Mouse (Mus musculus): ENCODE measurements around the gene Lrfn1. TPM values are rescaled to one million over a fixed set of nuclear protein-coding genes. Genes with fewer than 3 reads are reported as not detected.
A peak's percentile ranks its signal among the peaks of the same experiment; 100 is the strongest.

Gene Lrfn1
- not detected for polyA plus RNA-seq (2017; shearing (Covaris generic))

DNA sequence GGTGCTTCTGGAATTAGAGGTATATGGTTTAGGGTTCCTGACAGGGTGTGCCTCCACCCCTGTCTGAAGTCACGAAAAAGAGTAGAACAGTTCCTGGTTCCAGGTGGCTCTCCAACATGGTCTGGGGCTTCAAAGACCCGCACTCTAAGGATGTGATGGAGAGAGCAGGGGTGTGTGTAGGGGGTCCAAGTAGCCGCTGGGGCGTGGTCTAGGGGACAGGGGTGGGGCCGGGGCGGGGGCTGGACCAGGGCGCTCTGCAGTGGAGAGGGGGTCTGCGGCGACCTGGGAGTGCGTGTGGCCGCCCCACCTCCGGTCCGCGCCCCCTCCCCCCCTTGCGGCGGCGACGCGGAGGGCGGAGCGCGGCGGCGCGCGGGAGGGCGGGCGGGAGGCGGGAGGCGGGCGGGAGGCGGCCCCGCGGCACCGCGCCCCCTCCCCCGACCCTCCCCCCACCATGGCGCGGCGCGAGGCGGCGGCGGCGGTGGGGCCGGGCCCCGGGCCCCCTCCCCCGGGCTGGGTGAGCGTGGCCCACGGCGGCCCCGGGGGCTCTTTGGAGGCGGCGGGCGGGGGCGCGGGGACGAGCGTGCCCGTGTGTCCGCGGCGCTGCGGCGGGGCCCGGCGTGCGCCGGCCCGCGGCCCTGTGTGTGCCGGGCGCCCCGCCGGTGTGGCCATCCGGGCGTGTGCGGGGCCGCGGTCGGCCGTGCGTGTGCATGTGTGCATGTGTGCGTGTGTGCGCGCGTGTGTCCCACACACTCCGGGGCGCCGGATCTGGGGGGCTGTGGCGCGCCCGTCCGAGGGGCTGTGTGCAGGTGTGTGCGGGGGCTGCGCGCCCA lies at the start of gene Lrfn1:
Lrfn1 (plus strand) TSS at position 450 of the 830 bp plus-strand sequence.
- ATAC-seq = peak; percentile 14

DNA sequence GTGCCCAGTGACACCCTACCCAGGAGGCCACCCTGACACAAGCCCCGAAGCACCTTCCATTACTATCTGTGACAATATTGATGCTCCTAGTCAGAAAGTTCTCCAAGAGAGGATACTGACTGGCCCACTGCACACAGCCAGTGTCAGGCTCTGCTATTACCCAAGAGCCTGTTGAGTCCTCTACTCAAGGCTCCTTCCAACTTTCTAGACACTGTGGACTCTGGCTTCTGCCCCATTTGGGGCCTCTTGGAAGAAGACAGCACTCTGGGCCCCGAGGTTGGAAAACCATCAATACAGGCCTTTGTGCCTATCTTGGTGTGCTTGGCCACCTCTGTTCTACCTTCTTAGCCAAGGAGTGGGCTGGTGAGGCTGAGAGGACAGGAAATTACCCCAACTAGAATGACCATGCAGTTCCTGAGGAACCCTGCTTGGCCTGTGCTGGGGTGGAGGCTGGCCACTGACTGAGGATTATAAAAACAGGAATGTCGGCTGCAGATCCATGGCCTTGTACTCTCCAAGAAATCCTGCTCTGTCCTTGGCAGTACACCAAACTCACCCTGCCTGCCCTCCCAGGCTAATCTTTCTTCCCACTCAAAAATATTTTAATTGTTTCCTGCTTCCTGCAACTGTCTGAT lies 40.8 kb upstream of the Lrfn1 start:
- no peak for ATAC-seq

DNA sequence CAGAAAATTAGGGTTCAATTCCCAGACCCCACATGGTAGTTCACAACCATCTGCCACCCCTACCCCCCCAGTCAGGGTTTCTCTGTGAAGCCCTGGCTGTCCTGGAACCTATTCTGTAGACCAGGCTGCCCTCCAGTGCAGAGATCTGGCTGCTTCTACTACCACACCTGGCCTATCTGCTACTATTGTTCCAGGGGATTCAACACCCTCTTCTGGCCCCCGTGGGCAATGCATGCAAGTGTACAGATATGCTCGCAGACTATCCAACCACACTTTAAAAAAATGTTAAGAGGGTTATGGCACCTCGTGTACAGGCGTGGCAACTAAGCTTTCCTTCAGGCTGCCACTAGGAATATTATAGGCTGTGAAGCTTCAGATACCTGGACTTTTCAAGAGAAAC lies 39.0 kb upstream of the Lrfn1 start:
- ATAC-seq = no peak

DNA sequence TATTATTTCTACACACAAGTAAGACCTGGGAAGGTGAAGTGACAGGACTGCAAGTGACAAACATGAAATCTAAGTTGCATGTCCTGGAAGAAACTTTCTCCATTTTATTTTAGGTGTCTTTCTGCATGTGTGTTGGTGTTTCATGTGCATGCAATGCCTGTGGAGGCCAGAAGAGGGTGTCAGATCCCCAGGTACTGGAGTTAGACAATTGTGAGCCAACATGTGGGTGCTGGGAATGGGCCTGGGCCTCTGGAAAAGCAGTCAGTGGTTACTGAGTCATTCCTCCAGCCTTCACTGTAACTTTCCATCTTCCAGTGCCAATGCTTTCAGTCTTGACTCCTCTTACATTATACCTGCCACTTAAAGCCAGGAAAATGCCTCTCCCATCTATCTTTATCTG lies 34.4 kb upstream of the Lrfn1 start:
- ATAC-seq = no peak

DNA sequence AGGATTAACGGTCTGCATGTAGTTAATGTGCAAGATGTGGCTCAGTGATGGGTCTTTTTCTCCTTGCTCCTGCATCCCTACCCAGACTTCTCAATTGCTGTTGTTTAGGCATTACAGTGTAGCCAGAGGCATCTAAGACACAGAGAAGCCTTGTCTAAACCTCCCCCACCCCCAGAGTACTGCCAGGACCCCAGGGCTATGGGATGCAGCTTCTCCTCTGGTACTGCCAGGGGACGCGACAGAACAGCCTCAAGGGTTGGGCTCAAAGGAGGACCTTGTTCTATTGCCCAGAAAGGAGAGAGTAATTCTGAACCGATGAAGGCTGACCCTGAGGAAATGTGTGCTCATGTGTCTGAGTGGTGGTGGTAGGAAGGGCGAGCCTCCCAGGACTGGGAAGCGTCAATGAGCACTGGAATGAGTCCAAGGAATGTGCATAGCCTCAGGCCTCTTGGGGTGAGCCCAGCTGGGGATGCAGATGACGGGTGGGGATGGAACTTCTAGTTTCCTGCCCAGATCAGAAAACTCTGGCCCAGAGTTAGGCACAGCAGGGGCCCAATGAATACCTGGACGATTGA lies 33.6 kb upstream of the Lrfn1 start:
- ATAC-seq = no peak

DNA sequence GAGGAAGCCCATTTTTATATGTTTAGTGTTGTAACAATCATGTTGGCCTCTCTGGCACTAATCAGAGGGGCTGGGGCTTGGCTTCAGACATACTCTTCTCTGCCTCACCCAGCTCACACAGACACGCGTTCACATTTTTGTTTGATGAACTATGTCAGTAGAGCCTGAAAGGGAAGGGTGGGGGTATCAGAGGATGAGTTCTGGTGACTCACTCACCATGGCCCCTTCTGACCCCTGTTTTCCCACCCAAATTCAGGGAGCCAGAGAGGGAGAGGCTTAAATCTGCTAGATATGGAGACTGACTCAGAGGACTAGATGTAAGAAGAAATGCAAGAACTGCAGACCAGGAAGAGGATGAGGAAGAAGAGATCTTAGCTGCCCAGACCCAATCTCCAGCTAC lies 32.4 kb upstream of the Lrfn1 start:
- no peak for ATAC-seq

DNA sequence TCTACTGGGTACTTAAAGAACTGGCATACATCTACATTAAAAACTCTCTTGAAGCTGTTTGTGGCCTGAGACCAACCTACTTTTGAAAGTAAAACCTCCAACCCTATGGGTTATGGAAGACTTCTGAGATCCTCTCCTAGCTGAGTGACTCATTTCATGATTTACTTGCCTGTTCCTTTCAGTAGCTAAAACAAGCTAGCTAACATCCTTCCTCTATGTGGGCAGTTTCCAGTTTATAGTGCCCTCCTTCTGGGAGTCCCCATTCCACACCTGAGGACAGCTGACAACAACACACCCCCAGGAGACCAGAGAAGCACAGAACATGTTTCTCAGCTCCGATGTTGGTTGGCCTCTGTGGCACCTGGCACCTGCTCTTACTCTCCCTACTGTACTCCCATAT lies 28.8 kb upstream of the Lrfn1 start:
- no peak for ATAC-seq

DNA sequence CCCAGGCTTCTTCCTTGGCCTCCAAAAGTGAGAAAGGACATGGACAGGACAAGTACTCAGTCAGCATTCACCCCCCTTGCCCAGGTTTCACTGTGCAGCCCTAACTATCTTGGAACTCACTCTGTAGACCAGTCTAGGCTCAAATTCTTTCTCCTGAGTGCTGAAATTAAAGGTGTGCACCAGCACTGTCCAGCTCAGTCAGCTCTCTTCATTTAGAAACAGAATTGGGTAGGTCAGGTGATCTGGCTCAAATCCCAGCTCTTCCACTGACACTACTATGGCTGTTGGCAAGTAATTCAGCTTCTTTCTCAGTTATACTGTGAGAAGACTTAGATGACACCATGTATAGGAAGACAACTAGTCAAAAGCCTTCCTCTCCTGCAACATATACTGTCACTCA lies 24.0 kb upstream of the Lrfn1 start:
- no peak for ATAC-seq

DNA sequence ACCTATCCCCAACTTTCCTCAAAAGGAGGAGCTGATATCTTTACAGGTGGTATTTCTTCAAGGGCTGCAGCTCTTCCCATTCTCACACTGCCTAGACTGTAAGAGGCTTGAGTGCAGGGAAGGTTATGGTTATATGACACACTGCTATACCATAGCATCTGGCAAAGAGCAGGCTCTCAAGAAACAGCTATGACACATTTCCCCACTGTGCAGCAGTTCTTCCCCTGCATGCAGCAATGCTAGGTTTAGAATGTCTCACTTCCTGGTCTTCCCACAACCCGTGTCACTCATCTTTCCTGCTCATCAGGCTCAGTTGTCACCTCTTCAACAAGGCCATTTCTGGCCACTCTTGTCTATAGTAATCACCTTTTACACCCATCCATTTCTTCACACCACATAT lies 21.3 kb upstream of the Lrfn1 start:
- no peak for ATAC-seq

DNA sequence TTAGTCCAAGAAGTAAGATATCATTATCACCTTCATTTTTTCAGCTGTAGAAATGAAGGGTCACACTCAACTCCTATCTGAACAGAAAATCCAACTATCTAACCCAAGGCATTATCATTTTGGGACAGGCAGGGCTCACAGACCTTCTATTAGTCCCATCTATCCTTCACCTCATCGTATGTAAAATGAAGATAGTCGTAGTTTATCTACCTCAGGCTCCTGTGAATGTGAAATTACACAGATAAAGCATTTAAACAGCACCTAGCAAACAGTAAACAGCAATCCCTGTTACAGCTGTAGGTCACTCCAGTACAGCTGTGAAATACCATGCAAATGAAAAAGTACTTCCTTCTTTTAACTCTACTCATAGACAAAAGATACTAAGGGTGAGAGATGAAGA lies 19.5 kb upstream of the Lrfn1 start:
- ATAC-seq = no peak

DNA sequence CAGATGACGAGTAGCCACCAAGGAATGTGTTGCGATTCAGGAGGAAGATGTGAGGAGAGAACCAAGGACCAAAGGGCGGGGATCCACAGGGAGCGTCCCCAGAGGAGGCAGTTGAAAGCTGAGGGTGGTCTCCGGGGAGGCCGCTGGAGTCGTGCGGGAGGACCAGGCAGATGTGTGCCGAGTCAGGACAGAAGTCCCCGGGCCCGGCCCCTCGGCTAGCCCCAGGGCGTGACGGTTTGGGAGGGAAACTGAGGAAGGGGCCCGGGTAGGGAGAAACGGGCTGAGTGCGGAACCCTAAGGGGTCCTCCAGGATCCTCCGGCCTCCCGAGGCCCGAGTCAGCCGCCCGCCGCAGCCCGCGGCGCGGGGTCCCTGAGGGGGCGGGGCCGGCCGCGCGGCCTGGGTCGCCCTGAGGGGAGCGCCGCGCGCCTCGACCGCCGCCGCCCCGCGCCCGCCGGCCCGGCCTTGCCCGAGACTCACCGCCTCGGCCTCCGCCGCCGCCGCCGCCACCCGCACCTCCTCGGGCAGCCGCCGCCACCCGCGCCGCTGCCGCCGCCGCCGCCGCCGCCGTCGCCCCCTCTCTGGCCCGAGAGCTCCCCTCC lies 16.0 kb upstream of the Lrfn1 start:
- ATAC-seq = no peak

DNA sequence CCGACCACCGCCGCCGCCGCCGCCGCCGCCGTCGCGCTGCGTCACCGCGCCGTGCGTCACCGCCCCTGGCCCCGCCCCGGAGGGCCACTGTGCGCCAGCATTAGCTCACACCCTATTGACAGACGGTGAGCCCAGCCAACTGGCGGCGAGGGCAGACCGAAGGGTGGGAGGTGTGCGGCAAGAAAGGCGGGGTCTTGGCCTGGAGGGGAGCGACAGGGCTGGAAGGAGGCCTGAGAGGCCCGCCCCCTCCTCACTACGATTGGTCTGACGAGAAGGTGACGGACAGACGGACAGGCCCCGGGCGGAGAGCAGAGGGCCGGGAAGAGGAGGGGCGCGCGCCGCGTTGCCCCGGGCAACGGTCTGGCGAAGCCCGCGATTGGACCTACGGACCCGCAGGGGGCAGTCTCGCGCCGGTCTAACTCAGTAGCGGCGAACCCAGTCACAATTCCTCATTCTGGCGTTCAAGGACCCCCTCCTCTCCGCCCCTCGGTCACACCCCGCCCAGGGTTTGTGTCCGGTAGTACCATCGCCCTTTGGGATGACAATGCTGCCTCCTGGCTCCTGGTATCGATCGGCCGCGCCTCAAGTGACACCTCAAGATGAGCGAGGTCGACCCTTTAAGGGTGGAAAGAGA lies 15.4 kb upstream of the Lrfn1 start:
- ATAC-seq = peak; percentile 84

DNA sequence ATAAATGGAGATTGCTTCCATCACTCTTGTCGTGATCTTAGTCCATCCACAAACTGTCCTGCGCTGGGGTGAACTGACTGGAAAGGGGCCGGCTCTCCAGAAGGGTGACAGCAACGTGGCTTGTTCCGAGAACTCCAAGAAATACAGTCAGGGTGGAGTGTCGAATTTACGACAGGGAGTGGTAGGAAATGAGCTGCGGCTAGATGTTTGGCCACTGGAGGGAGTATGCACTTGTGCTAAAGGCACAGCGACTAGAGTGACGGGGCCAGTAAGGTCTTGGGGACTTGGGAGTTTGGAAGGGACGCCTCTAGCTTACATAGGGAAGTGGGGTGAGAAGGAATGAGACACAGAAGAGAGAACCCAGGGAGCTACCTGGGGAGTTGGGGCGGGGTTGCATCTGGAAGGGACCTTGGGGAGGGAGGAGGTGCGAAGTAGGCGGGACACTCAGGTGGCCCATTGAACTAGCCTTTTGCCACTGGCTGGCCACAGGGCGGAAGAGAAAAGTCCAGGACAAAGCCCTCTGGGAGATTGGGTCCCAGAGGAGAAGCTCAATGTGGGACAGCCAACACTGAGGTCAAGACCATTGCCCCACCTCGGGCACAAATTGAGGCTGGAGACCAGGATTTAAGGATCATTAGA lies 14.7 kb upstream of the Lrfn1 start, which contains the start of gene Gmfg:
Gmfg (plus strand) TSS at position 516 of the 639 bp plus-strand sequence.
- peak; percentile 40 for ATAC-seq

DNA sequence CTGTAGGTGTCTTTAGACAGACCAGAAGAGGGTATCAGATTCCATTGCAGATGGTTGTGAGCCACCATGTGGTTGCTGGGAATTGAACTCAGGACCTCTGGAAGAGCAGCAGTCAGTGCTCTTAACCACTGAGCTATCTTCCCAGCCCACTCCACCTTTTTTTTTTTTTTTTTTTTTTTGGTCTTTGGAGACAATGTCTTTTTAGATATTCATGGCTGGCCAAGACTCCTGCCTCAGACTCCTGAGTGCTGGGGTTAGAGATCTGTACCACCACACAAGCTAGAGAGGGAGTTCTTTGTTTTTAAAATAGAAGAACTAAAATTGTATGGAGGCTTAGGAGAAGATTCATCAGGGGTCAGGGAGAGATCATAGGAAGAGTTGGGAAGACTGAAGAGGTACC lies 13.8 kb upstream of the Lrfn1 start:
- ATAC-seq = no peak

DNA sequence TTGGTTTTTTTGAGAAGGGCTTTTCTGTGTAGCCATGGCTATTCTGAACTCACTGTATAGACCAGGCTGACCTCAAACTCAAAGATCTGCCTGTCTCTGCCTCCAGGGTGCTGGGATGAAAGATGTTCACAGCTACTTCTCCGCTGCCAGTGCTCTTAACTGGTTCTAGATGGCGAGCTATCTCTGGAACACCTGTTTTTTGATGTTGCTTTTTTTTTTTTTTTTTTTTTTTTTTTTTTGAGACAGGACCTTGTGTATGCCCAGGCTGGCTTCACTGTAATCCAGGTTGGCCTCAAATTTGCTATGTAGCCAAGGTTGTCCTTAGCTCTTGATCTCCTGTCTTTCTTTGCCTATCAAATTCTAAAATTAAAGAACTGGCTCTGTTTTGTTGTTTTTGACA lies 13.0 kb upstream of the Lrfn1 start:
- ATAC-seq = no peak

DNA sequence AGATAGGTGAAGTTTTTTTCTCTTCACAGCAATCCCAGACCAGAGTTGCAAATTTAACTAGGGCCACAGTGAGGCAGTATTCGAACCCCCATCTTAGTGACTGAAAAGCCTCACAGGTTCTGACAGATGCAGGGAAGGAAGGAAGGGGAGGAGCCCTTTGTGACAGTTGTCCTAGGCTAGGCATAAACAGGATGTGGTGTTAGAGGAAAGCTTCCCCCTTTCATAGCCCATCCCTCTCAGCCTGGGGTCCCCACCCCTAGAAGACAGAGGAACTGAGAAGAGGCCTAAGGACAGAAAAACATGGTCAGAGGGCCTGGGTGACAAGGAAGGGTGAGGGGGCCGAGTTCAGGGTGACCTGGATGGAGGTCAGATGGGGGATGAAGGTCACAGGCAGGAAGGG lies 11.0 kb upstream of the Lrfn1 start:
- ATAC-seq = peak; percentile 52

DNA sequence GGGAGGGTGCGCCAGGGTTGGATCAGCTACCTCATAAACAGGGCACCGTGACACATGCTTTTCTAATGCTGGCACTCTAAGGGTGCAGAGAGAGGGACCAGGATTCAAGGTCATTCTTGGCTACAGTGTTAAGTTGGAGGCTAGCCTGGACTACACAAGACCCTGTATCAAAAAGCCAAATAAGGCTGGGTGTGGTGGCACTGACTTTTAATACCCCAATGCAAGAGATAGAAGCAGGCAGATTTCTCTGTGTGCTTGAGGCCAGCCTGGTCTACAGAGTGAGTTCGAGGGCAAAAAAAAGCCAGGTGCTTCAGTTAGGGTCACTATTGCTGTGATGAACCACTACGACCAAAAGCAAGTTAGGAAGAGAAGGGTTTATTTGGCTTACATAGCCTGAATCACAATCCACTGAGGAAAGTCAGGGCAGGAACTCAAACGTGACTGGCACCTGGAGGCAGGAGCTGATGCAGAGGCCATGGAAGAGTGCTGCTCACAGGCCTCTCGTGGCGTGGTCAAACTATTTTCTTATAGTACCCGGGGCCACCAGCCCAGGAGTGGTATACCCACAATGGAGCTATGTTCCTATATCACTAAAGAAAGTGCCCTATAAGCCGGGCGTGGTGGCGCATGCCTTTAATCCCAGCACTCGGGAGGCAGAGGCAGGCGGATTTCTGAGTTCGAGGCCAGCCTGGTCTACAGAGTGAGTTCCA lies 9.8 kb upstream of the Lrfn1 start:
- ATAC-seq = no peak

DNA sequence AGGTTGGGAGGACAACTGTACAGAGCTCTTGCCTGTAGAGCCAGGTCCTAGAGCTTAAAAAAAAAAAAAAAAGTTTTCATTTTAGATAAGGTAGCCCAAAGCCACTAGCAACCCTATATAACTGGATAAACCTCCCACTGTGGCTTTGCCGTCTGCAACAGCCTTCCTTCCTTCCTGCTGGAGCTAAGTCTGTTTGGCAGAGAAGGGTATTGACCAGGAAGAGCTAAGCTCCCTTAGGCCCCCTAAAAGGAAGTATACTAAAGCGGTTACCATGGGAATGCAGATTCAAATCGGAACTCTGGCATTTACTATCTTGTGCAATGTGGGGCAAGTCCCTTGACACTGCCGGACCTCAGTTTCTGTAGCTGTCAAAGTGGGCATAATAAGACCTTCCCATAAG lies 9.1 kb upstream of the Lrfn1 start:
- no peak for ATAC-seq

DNA sequence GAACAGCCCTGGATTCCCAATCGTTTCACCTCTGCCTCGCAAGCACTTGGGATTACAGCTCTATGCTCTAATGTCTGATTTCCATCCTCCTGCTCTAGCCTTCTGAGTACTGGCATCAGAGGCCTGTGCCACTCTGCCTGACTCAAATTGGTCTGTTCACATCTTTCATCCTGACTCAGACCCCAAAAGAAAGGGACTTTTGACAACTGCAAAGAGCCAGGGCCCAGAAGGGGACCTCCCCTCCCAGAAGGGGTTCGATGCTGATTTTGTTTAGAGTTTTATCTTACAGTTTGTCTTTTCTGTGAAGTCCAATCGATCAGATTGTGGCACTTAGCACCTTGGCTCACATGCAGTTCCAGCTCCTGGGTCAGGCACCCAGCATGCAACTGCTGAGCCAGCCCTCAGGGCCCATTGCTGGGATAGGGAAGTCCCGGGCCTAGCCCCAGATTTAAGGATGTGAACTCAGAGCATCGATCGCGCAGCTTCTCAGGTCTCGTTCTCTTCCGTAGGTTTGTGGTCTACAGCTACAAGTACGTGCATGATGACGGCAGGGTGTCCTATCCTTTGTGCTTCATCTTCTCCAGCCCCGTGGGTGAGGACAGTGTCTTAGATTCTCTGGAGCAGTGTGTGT lies 7.3 kb upstream of the Lrfn1 start:
- peak; percentile 44 for ATAC-seq

DNA sequence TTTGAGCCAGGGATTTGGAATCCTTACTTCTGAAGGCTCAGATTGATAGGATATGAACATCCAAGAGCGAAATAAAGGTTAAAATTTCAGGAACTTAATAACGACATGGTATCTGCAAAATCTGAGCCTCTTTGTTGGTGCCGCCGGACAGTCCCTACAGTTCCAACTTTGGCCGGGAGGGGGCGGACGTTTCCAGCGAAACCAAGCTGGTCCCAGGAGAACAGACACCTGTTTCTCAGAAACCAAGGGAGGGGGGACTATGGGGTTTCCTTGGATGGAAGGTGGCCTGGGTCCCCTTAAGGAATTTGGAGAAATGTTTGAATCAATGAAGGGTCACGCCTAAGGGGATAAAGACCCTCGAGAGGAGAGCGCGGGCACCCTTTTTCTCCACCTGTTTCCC lies 5.3 kb upstream of the Lrfn1 start:
- no peak for ATAC-seq

DNA sequence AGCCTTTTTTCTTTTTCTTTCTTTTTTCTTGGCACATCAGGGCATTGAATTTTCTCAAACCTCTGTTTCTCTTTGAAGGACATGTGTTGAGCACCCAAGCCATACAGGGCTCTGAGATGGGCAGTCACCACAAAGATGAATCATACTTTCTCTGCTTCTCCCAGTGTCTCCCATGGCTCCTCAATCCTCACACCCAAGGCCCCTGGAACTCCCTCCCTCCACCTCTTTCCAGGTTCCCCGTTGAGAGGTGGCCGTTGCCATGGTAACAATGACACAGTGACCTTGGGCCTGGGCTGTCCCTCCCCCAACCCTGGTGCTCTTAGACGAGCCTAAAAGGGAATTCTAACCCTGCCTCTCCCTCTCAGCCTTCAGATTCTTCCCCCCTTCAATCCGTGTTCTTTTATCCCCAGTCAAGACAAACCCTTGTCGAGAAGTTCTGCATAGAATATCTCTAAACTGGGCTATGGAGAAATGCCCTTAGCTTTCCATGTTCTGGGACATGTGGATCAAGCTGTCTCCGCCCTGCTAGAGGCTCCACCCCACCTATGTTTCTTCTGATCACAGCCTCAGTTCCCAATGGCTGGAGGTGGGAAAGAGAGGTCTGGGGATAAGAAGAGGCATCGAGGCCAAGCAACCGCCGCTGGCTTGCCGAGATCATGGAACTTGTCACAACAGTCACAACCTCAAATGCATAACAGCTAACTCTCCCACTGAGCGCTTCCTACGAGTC lies 4.5 kb upstream of the Lrfn1 start:
- no peak for ATAC-seq

All from activated CD4-positive, CD25-positive, alpha-beta regulatory T cell, adult 4 months (primary cell).